Mouse (Mus musculus) G1E (cell line): ENCODE measurements around the gene Ebf3. TPM values are rescaled to one million over a fixed set of nuclear protein-coding genes. Genes with fewer than 3 reads are reported as not detected.

Experiments
- ATAC-seq: 2 replicates; pipeline ENCODE4 v1.8.0; 2016; ENCODE audit warnings: mild to moderate bottlenecking; ENCODE audit not compliant: insufficient number of reproducible peaks, poor library complexity, low FRiP score, severe bottlenecking; ENCODE audit errors: extremely low read depth
- DNase-seq: peaks from one replicate; pipeline ENCODE4 v3.0.0; 2012; ENCODE audit warnings: low spot score
- H3K27me3 ChIP-seq: 2 replicates; pipeline ENCODE4 v1.6.1; 2012; ENCODE audit warnings: mild to moderate bottlenecking, low read length, inconsistent platforms; ENCODE audit not compliant: insufficient read depth
- H3K36me3 ChIP-seq: replicated peaks from 2 replicates; pipeline ENCODE3; 2012; ENCODE audit warnings: mild to moderate bottlenecking, inconsistent platforms
- H3K4me1 ChIP-seq: 2 replicates; pipeline ENCODE4 v1.6.1; 2012; ENCODE audit warnings: low read depth, low read length, inconsistent platforms, mixed read lengths; ENCODE audit not compliant: insufficient read depth
- H3K4me3 ChIP-seq: 2 replicates; pipeline ENCODE4 v1.5.1; 2012; ENCODE audit warnings: low read depth, mild to moderate bottlenecking, inconsistent platforms, low read length, moderate library complexity, mixed read lengths
- H3K9me3 ChIP-seq: replicated peaks from 2 replicates; pipeline ENCODE4 v1.6.1; 2012; ENCODE audit warnings: inconsistent platforms
- CTCF ChIP-seq: IDR thresholded peaks from 2 replicates; pipeline ENCODE4 v1.5.1; 2012; ENCODE audit warnings: low read depth, low read length, inconsistent platforms, mixed read lengths
- GATA1 ChIP-seq: IDR thresholded peaks from 2 replicates; pipeline ENCODE4 v1.6.1; 2012; ENCODE audit warnings: borderline replicate concordance, low read length, inconsistent platforms, mixed read lengths
- GATA2 ChIP-seq: IDR thresholded peaks from 2 replicates; pipeline ENCODE4 v1.6.1; 2012; ENCODE audit warnings: low read depth, low read length, inconsistent platforms, borderline replicate concordance
- POLR2AphosphoS5 ChIP-seq: IDR thresholded peaks from 2 replicates; pipeline ENCODE4 v1.6.1; 2012; ENCODE audit warnings: low read depth, low read length, inconsistent platforms; ENCODE audit not compliant: insufficient replicate concordance
- TAL1 ChIP-seq: conservative IDR thresholded peaks from 2 replicates; pipeline ENCODE4 v1.6.1; 2012; ENCODE audit warnings: low read depth, low read length, inconsistent platforms, mixed read lengths
- polyA plus RNA-seq: library from polyadenylated mRNA; stranded (reverse); fragments of >175 nt; gene quantifications from 2 replicates; pipeline ENCODE4 v1.2.3, GENCODE M21; 2012
- total RNA-seq, 2 experiments: library from RNA; stranded (forward) in 1 of 2; stranded (reverse) in 1 of 2; fragments of 200-1000 nt in 1 of 2; fragments of >200 nt in 1 of 2; fragmentation: Nextera tagmentation in 1 of 2; gene quantifications; 2 replicates each; pipeline ENCODE4 v1.2.3; 2014 to 2017

Gene Ebf3
- total and polyA plus RNA-seq, 3 experiments, result 0.16 TPM; not detected in 2

DNA sequence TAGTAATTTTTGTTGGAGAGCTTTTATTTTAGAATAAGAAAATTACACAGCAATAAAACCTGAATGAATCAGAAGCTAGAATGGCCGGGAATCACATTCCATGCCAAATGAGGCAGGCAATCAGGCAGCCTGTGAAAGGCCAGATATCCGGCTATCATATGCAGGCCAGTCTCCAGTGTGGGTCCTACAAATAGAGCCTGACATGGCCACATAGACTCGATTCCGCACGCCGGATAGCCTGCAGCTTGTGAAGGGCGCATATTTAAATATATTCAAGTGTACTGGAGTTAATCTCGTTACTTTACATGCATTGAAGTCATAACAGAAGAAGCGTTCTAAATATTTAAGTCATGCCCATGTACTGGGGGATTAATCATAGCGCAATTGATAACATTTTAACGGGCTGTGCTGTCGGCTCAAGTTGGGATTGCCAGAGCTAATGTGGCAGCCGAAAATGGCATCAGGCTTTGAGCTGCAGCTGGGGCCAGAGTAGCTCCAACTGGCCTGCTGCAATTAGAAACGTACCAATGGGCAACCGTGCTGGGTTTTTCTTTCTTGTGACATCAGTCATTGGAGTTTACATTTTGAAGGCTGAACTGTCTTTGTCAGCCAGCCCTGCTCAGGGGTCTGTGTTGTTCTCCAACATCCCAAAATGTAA lies 104.4 kb downstream of the Ebf3 start:
- TF ChIP-seq GATA1 (no peak), CTCF (no peak), POLR2AphosphoS5 (no peak), TAL1 (no peak), GATA2 (no peak)
- H3K27me3 ChIP-seq, result no peaks in the 10 kb centered on the region
- H3K9me3 ChIP-seq, result peaks cover 66% of the 10 kb centered on the region
- no peaks in the 10 kb centered on the region for H3K4me1 ChIP-seq
- ATAC-seq (no peak), DNase-seq (no peak)
- no peaks in the 10 kb centered on the region for H3K36me3 ChIP-seq
- no peak overlapping the region for H3K4me3 ChIP-seq

DNA sequence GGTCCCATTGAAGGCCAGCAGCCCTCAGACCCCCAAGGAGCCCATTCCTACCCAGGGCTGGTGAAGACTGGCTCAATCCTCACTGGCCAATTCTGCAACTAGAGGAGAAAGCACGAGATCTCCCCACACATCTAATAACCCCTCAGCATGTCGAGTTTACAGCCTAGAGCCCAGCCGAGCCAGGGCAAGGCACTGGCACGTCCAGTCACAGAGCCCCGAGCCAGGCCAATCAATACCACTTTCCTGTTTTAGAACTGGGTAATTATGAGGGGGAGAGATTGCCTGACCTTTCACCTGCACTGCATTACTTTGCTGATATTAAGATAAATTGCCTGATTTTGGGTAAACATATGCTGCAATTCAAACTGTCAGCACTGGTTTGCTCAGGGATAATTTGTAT lies 105.7 kb downstream of the Ebf3 start:
- Histone ChIP-seq H3K4me3 (no peak overlapping the region), H3K9me3 (peaks cover 67% of the 10 kb centered on the region), H3K27me3 (no peaks in the 10 kb centered on the region), H3K36me3 (no peaks in the 10 kb centered on the region), H3K4me1 (no peaks in the 10 kb centered on the region)
- TF ChIP-seq POLR2AphosphoS5 (no peak), TAL1 (no peak), GATA1 (no peak), GATA2 (no peak), CTCF (no peak)
- ATAC-seq (no peak), DNase-seq (no peak)

DNA sequence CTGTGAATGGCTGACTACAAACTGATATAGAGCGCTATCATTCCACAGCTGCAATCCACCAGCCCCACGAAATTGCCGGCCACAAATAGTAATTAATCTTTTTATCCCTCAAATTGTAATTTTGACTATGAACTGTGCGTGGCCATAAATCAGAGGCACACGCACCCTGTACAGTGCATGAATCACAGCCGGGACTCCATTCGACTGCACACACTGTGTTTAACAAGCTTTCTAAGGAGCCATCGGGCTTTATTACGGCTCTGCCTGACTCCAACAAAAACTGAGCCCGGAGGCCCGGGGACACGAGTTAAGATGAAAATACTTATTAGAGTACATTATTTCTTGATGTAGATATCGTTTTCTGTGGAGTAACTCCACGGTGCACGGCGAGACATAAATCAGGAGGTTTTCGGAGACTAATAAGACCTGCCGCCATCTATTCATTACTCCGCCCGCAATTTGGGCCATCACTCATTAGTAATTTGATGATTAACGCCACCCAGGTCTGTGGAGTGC lies 107.4 kb downstream of the Ebf3 start:
- H3K4me1 ChIP-seq, result no peaks in the 10 kb centered on the region
- peaks cover 58% of the 10 kb centered on the region for H3K9me3 ChIP-seq
- no peaks in the 10 kb centered on the region for H3K36me3 ChIP-seq
- no peak overlapping the region for H3K4me3 ChIP-seq
- no peaks in the 10 kb centered on the region for H3K27me3 ChIP-seq
- ATAC-seq (no peak), DNase-seq (no peak)
- TF ChIP-seq POLR2AphosphoS5 (no peak), CTCF (no peak), TAL1 (no peak), GATA1 (no peak), GATA2 (no peak)

DNA sequence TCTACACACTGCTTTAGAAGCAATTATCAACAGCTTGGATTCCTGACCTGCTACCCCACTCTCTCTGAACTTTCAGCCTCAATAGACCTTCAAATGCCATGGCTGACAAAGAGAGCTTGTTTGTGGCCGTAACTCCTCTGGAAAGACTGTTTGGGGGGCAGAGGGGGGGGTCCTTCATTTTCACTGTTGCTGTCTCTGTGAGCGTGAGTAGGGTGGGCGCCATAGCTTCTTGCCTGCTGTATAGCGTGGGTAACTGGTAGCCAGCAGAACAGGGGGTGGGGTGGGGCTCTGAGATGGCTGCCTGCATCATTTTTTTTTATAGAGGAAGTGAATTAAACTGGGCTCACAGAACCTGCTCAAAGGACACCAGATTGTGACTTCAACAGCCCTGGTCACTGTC lies 114.7 kb downstream of the Ebf3 start:
- H3K4me1 ChIP-seq, result no peaks in the 10 kb centered on the region
- ATAC-seq, result no peak
- H3K4me3 ChIP-seq, result no peak overlapping the region
- no peaks in the 10 kb centered on the region for H3K27me3 ChIP-seq
- no peak for TF ChIP-seq TAL1
- TF ChIP-seq GATA1, result no peak
- TF ChIP-seq GATA2, result no peak
- TF ChIP-seq CTCF, result no peak
- TF ChIP-seq POLR2AphosphoS5, result no peak
- no peak for DNase-seq
- no peaks in the 10 kb centered on the region for H3K36me3 ChIP-seq
- peaks cover 65% of the 10 kb centered on the region for H3K9me3 ChIP-seq

DNA sequence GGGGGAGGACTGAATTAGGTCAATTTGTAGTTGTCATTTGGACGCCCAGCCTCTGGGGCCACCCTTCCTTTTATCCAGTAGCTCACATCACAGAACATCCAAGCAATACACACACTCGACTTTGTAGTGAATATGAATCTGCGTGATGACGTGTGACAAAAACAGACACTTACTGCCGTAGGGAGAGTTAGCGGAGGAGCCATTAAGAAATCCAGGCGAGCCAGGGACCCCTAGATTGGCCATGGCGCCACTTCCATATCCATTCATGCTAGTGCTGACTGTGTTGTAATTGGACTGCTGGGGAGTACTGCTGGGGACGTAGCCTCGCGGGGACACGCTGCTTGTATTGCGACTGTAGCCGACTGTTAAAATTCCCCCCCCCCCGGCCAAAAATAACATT lies 115.3 kb downstream of the Ebf3 start:
- H3K27me3 ChIP-seq, result no peaks in the 10 kb centered on the region
- ATAC-seq (no peak), DNase-seq (no peak)
- no peaks in the 10 kb centered on the region for H3K36me3 ChIP-seq
- no peaks in the 10 kb centered on the region for H3K4me1 ChIP-seq
- peaks cover 68% of the 10 kb centered on the region for H3K9me3 ChIP-seq
- TF ChIP-seq TAL1, result no peak
- no peak for TF ChIP-seq GATA1
- TF ChIP-seq POLR2AphosphoS5, result no peak
- TF ChIP-seq GATA2, result no peak
- TF ChIP-seq CTCF, result no peak
- no peak overlapping the region for H3K4me3 ChIP-seq

DNA sequence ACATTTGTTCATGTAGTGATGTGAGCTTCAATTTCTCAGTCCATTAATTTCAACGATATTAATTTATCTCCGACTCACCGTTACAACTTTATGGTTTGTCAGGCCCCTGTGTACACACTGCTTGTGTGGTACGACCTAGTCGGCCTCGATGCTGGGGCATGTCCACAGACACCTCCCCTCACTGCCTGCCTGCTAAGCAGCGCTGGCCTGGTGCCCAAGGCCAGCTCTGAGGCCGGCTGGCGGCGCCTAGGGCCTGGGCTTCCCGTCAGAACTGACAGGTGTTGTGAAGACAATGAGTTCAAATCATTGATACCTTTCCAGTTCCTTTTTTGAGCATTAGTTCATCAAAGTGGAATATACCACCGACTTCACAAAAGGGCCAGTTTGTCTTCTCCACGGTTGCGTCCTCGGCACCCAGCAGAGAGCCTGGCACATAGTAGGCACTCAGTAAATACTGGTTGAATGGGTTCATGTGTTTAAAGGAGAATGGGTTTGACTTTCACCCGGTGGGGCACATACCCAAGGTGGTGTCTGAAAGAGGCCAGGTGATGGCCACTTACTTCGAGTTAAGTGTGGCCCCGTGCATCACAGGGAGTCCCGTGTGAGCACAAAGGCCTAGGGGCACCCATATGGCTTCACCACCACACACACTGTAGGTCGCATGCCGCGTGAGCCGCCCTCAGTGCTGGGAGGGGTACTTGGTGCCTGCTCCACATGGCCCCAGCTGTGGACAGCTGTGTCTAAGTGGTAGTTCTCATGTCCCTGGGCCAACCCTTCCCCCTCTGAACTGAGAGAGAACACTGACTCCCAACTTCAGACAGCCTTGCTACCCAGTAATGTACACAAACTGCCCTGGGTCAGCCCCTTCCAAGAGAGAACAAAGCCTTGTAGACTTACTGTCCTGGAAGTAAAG lies 116.9 kb downstream of the Ebf3 start:
- peaks cover 75% of the 10 kb centered on the region for H3K9me3 ChIP-seq
- no peaks in the 10 kb centered on the region for H3K36me3 ChIP-seq
- peak overlapping the region; percentile 19; the same call in 1 of the 2 replicates for H3K4me3 ChIP-seq
- DNase-seq, result no peak
- no peaks in the 10 kb centered on the region for H3K4me1 ChIP-seq
- no peak for ATAC-seq
- TF ChIP-seq TAL1 (no peak), GATA2 (no peak), CTCF (no peak), GATA1 (no peak), POLR2AphosphoS5 (no peak)
- no peaks in the 10 kb centered on the region for H3K27me3 ChIP-seq
